Mouse (Mus musculus) midbrain, embryonic 16.5 days (tissue): ENCODE data around the gene Kif26b. TPM values are rescaled to one million over a fixed set of nuclear protein-coding genes. Genes with fewer than 3 reads are reported as not detected.

ENCODE experiments used
- ATAC-seq: fragments of 200-750 bp; cut with Nextera tagmentation; 2 replicates; pipeline ENCODE4 v1.8.0; 2017; ENCODE audit warnings: moderate TSS enrichment
- H3K27ac ChIP-seq: fragments of 300-500 bp; sonication (generic); 2 replicates; pipeline ENCODE4 v1.5.1; 2014; ENCODE audit warnings: mild to moderate bottlenecking, low read length, mixed read lengths
- H3K27me3 ChIP-seq: fragments of 300-500 bp; sonication (generic); 2 replicates; pipeline ENCODE4 v1.6.1; 2014; ENCODE audit warnings: low read depth, low read length, mixed read lengths; ENCODE audit not compliant: control insufficient read depth, insufficient read depth
- H3K36me3 ChIP-seq: fragments of 300-500 bp; sonication (generic); 2 replicates; pipeline ENCODE4 v1.6.1; 2014; ENCODE audit warnings: mild to moderate bottlenecking, low read length, moderate library complexity, mixed read lengths; ENCODE audit not compliant: control insufficient read depth, insufficient read depth
- H3K4me1 ChIP-seq: fragments of 300-500 bp; sonication (generic); 2 replicates; pipeline ENCODE4 v1.6.1; 2014; ENCODE audit warnings: mild to moderate bottlenecking, low read length, mixed read lengths; ENCODE audit not compliant: control insufficient read depth, insufficient read depth
- H3K4me2 ChIP-seq: fragments of 300-500 bp; sonication (generic); 2 replicates; pipeline ENCODE4 v1.6.1; 2014; ENCODE audit warnings: mild to moderate bottlenecking, low read length, mixed read lengths
- H3K4me3 ChIP-seq: fragments of 300-500 bp; sonication (generic); 2 replicates; pipeline ENCODE4 v1.5.1; 2014; ENCODE audit warnings: low read depth, mild to moderate bottlenecking, low read length, moderate library complexity, mixed read lengths
- H3K9ac ChIP-seq: fragments of 300-500 bp; sonication (generic); 2 replicates; pipeline ENCODE4 v1.6.1; 2014; ENCODE audit warnings: low read depth, low read length, mixed read lengths
- H3K9me3 ChIP-seq: fragments of 300-500 bp; sonication (generic); replicated peaks from 2 replicates; pipeline ENCODE4 v1.6.1; 2014; ENCODE audit warnings: mild to moderate bottlenecking, low read length, mixed read lengths; ENCODE audit not compliant: control insufficient read depth, poor library complexity, severe bottlenecking
- WGBS: fragments of 180-500 bp; shearing (Covaris S2); extraction: QIAGEN DNeasy Blood & Tissue Kit; methylation state at CpG from one replicate; pipeline ENCODE4 v1.1.7; 2014; 5-methylcytosine and 5-hydroxymethylcytosine counted together
- polyA plus RNA-seq: library from polyadenylated mRNA; unstranded; fragments of >200 nt; fragmentation: Nextera tagmentation; extraction: Ambion mirVana; gene quantifications from 2 replicates; pipeline ENCODE4 v1.2.1, GENCODE M21; 2015

Gene Kif26b
- polyA plus RNA-seq, 1 experiment from 2014 or later = 8.1 TPM

DNA sequence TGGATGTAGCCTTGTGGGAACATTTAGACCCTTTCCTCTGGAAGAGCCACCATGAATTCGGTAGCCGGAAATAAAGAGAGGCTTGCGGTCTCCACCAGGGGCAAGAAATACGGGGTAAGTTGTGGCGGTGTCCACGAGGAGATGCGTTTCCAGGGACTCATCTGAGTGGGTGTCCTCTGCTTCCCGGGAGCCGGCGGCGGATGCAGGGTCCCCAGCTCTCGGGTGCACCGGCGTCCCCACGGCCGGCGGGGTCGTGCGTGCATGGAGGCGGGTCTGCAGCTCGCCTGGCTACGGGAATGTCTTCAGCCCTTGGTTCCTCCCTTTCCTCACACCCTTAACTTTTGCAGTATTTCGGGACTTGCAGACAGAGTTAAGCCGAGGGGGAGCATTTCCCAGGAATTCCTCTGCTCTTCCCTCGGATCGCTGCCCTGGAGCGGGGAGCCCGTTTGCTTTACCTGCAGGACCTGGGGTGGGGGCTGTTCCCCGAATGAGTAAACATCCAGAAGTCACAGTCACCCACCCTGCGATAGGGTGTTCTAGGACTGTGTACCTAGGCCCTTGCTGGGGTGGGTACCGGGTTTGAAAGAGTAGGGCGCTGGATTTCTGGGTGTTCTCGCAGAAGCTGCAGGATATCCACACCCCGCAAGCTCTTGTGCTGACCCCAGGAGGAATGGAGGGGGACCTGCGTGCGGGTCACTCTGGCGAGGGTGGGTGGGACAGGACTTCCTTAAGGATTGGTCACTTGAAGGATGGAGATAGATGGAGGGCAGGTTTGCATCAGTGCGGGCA lies 781 bp downstream of the Kif26b start:
- H3K4me3 ChIP-seq = peak overlapping the region; percentile 70
- H3K27me3 ChIP-seq = no peaks in the 10 kb centered on the region
- peaks cover 9% of the 10 kb centered on the region; the same call in 1 of the 2 replicates for H3K4me1 ChIP-seq
- peak overlapping the region; percentile 99 for H3K4me2 ChIP-seq
- H3K27ac ChIP-seq = peak overlapping the region; percentile 90
- H3K9me3 ChIP-seq = no peaks in the 10 kb centered on the region
- H3K9ac ChIP-seq = peak overlapping the region; percentile 86
- peak; percentile 14; the same call in 1 of the 2 replicates for ATAC-seq
- WGBS = 0% methylated on average over 38 of the region's 38 CpGs
- H3K36me3 ChIP-seq = no peaks in the 10 kb centered on the region

DNA sequence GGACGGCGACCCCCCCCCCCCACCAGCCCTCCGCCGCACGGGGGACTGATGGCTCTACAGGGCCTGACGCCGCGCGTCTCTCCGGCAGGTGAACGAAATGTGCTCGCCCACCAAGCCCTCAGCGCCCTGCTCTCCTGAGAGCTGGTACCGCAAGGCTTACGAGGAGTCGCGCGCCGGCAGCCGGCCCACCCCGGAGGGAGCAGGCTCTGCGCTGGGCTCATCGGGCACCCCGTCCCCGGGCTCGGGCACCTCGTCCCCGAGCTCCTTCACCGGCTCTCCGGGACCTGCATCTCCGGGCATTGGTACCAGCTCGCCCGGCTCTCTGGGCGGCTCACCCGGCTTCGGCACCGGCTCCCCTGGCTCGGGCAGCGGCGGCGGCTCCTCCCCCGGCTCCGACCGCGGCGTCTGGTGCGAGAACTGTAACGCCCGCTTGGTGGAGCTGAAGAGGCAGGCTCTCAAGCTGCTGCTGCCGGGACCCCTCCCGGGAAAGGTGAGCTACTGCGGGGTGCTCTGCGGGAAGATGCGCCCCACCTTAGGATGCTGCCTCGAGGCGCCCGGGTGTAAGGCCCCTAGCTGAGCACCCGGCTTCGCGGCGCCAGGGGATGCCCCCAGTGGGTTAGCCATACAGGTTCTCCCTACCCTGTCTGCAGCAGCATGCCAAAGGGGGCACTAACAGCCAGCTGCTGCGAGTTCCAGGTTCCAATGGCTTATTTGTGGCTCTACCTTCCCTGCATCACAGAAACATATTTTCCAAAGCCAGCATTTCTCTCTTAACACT lies 1.6 kb downstream of the Kif26b start:
- ATAC-seq = peak; percentile 55
- peak overlapping the region; percentile 99 for H3K4me2 ChIP-seq
- peaks cover 9% of the 10 kb centered on the region; the same call in 1 of the 2 replicates for H3K4me1 ChIP-seq
- no peaks in the 10 kb centered on the region for H3K9me3 ChIP-seq
- WGBS = under 1% methylated on average over 59 of the region's 62 CpGs
- no peaks in the 10 kb centered on the region for H3K36me3 ChIP-seq
- peak overlapping the region; percentile 90 for H3K27ac ChIP-seq
- peak overlapping the region; percentile 70 for H3K4me3 ChIP-seq
- peak overlapping the region; percentile 86 for H3K9ac ChIP-seq
- H3K27me3 ChIP-seq = no peaks in the 10 kb centered on the region

DNA sequence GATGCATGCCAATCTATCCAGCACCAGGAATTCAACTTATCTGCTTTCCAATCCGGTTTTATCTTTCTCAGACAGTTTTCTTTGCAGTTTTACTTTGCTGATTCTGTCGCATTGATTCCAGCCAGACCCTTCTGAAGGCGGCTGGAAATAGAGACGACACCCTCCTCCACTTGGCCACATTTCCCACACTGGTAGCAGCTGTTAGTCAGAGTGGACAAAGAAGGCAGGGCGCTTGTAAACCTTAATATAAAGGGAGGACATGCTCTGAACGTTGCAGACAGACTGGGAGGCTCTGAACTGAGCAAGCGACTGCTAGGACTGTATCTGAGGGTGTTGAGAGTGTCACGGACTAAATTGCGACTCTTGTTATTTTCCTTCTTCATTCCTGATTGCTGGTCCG lies 11.3 kb downstream of the Kif26b start:
- Histone ChIP-seq H3K9ac (no peak overlapping the region), H3K4me1 (0 out of 2 replicates have a peak, but pooled peaks cover 2% of the 10 kb centered on the region), H3K27ac (no peak overlapping the region), H3K27me3 (no peaks in the 10 kb centered on the region), H3K36me3 (no peaks in the 10 kb centered on the region), H3K9me3 (no peaks in the 10 kb centered on the region), H3K4me2 (no peak overlapping the region), H3K4me3 (no peak overlapping the region)
- no peak for ATAC-seq
- WGBS = 61% methylated on average over 10 of the region's 10 CpGs

DNA sequence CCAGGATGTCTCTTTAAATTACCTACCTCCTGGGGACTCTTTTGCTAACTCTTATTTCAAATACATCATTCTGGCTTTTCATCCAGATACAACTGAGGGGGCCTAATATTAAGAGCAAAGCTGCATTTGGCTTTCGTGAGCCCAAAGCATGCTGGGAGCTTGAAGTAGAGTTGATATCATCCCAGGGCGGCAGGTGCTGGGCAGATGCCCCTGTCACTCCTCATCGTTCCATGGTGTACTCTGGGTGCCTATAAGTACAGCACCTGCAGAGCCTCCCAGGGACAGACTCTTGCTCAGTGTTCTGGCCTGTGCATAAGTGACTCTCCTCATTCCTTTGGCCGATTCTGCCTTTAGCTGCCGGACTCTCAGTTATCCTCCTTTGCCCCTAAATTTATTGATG lies 13.5 kb downstream of the Kif26b start:
- H3K27me3 ChIP-seq = no peaks in the 10 kb centered on the region
- no peak for ATAC-seq
- H3K4me2 ChIP-seq = no peak overlapping the region
- H3K9ac ChIP-seq = no peak overlapping the region
- H3K36me3 ChIP-seq = no peaks in the 10 kb centered on the region
- no peaks in the 10 kb centered on the region for H3K9me3 ChIP-seq
- WGBS = 84% methylated on average over 5 of the region's 5 CpGs
- H3K4me3 ChIP-seq = no peak overlapping the region
- H3K27ac ChIP-seq = no peak overlapping the region
- 0 out of 2 replicates have a peak, but pooled peaks cover 2% of the 10 kb centered on the region for H3K4me1 ChIP-seq

DNA sequence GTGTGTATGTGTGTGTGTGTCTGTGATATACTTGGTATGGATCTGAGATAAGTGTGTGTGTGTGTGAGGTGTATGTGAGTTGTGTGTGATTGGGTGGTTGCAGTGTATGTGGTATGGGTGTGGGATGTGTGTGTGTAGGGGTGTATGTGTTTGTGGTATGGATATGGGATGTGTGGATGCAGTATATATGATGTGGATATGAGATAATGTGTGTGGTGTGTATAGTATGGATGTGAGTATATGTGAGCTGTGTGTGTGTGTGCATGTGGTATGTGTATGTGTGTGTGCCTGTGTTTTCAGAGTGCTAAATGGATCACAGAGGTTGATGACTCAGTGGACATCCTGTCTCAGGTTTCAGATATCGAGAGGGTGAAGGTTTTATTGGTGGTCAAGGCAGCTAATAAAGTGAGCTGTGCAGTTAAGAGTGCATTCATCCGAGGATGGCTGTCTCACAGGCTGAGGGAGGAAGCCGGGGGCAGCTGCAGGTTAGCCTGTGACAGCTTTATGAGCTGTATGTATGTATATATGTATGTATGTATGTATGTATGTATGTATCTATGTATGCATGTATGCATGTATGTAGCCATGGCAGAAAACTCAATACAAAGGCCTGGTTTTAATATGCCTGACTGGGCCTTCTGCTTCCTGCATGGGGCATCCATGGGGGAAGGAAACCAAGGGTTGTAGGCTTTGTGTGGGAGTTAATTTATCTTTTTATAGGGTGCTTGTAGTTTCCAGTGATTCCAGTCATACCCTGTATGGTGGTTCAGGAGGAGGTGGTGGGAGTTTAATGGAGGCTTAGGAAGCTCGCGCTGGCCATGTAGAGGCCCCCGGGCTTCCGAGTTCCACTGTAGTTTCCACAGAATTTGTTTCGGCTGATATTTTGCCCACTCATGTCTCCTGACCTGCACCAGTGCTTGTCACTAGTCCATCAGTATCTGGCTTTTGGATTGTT lies 14.3 kb downstream of the Kif26b start:
- Histone ChIP-seq H3K4me3 (no peak overlapping the region), H3K4me1 (0 out of 2 replicates have a peak, but pooled peaks cover 2% of the 10 kb centered on the region), H3K9ac (no peak overlapping the region), H3K27ac (no peak overlapping the region), H3K9me3 (no peaks in the 10 kb centered on the region), H3K27me3 (no peaks in the 10 kb centered on the region), H3K36me3 (no peaks in the 10 kb centered on the region), H3K4me2 (no peak overlapping the region)
- 91% methylated on average over 8 of the region's 8 CpGs for WGBS
- 0 out of 2 replicates have a peak, but pooled peaks have one; percentile 44 for ATAC-seq

DNA sequence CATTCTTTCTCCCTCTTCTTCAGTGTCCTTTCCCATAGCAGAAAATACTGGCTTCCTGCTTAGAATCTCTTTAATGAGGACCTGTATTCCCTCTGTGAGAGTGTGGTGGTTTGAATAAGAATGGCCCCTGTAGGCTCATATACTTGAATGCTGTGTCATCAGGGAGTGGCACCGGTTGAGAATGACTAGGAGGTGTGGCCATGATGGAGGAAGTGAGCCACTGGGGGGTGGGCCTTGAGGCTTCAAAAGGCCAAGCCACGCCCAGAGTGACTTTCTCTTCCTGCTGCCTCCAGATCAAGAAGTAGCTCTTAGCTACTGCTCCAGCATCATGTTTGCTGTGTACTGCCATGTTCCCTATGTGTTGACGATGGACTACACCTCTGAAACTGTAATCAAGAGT lies 15.7 kb downstream of the Kif26b start:
- Histone ChIP-seq H3K9me3 (no peaks in the 10 kb centered on the region), H3K4me3 (no peak overlapping the region), H3K36me3 (no peaks in the 10 kb centered on the region), H3K9ac (no peak overlapping the region), H3K27ac (no peak overlapping the region), H3K4me2 (no peak overlapping the region), H3K27me3 (no peaks in the 10 kb centered on the region), H3K4me1 (0 out of 2 replicates have a peak, but pooled peaks cover 2% of the 10 kb centered on the region)
- 97% methylated on average over 3 of the region's 3 CpGs for WGBS
- no peak for ATAC-seq

DNA sequence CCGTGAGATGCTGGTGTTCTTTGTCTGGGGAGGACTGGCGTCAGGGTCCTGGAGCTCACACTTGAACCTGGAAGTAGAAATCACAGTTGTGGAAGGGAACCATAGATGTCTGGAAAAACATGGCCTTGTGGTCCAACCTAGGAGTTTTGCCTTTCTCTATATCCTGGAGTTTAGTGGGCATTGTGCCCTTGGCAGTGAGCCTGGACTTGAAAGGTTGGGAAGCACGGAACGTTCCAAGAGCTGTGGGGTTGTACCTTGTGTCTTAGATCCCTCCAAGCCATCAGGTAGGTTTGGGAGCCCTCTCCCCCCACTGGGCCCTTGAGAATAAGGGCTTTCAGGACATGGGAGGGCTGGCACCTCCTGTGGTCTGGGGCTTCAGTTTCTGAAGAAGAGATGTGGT lies 20.7 kb downstream of the Kif26b start:
- no peak overlapping the region for H3K9ac ChIP-seq
- H3K9me3 ChIP-seq = no peaks in the 10 kb centered on the region
- 91% methylated on average over 4 of the region's 4 CpGs for WGBS
- peaks cover 12% of the 10 kb centered on the region; the same call in 1 of the 2 replicates for H3K4me1 ChIP-seq
- H3K4me2 ChIP-seq = no peak overlapping the region
- H3K27ac ChIP-seq = no peak overlapping the region
- no peak overlapping the region for H3K4me3 ChIP-seq
- H3K36me3 ChIP-seq = no peaks in the 10 kb centered on the region
- no peak for ATAC-seq
- no peaks in the 10 kb centered on the region for H3K27me3 ChIP-seq

DNA sequence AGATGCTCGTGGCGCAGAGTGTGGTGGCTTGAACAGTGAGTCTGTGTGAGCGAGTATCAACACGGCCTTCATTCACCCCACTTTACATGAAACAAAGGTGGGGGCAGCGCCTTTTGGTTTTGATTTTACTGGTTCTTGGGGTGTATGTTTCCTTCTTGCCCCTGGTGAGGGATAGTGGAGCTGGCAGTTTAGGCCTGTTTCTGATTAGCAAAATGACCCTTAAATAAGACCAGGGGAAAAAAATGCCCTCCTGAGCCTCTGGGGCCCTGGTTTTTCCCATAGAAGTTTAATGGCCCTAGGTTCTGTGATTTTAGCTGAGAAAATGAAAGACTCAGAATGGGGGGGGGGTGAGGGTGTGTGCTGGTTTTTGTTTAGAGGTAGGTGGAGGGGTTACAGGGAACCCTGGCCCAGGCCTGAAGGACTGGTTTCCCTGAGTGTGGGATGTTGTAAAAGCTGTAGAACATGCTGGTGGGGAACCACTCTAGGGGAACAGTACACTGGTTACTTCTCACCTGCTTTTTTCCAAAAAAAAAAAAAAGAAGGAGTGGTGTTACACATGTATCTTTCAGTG lies 21.6 kb downstream of the Kif26b start:
- H3K4me1 ChIP-seq = peaks cover 12% of the 10 kb centered on the region; the same call in 1 of the 2 replicates
- H3K9ac ChIP-seq = no peak overlapping the region
- no peaks in the 10 kb centered on the region for H3K36me3 ChIP-seq
- no peak overlapping the region for H3K4me2 ChIP-seq
- H3K27ac ChIP-seq = no peak overlapping the region
- no peak for ATAC-seq
- H3K27me3 ChIP-seq = no peaks in the 10 kb centered on the region
- WGBS = 90% methylated on average over 5 of the region's 5 CpGs
- no peak overlapping the region for H3K4me3 ChIP-seq
- H3K9me3 ChIP-seq = no peaks in the 10 kb centered on the region
